Mouse (Mus musculus) adrenal gland, postnatal 25 days (tissue): Measurements from ENCODE around the gene Irf2bpl. TPM values are rescaled to one million over a fixed set of nuclear protein-coding genes. Genes with fewer than 3 reads are reported as not detected.

Experiments
- DNase-seq: peaks from one replicate; pipeline ENCODE4 v3.0.0; 2021; ENCODE audit warnings: mixed read lengths
- total RNA-seq: library from RNA; stranded (reverse); gene quantifications from 2 replicates; pipeline ENCODE4 v1.2.3, GENCODE M21; 2021

Irf2bpl gene
- total RNA-seq, 1 experiment from 2014 or later: 74.6 TPM

DNA sequence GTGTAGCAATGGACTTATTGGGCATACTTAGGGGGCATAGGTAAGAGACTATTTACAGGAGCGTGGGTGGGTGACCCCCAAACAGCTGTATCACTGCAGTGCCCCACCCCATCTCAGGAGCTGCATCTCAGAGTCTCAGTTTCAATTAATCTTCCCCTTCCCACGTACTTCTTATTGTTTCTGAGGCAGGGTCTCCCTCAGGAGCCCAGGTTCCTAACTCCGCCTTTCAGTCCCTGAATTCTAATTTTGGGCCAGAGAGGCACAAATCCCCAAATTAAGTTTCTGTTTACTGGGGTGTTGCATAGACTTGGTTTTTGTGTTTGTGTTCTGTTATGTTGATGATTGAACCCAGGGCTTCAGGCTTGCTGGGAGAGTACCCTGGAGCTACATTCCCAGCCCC, 13.8 kb upstream of the Irf2bpl start:
- DNase-seq: no peak

GRCm38 (mm10) chr12:86897769-86898273, 13.2 kb upstream of the Irf2bpl start:
- DNase-seq: no peak

- DNase-seq: peak; percentile 37
Measured at GRCm38 (mm10) chr12:86896921-86897512, 12.4 kb upstream of the Irf2bpl start.

- DNase-seq: no peak
Measured at GRCm38 (mm10) chr12:86896441-86896890, 11.9 kb upstream of the Irf2bpl start.

DNA sequence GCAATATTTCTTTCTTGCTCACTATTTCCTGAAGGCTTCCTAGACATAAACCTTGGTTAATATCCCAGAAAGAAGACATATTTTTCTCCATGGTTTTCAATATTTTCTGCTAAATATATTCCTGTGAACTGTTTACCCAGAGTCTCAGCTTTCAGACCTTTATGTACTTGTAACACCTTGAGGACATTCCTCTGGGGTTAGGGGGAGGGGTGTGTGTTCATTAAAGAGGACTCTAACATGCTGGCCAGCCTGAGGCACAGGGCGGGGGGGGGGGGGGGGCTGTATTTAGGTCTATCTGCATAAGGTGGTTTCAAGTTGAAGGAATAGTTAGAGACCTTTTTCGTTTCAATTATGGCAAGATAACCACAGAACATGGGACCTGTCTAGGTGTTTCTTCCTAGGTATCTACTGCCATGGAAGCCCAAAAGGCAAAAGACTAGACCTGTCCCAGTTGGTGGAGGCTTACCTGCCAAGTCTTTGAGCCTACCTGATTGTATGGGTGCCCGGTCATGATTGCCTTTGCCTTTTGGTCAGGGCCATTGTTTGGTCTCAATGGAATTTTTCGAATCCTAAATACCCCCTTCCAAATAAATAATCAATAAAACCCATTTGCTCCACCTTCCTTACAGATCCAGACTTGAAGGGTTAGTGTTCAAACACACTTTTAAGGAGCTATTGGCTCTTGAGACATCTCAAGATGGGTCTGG, 11.3 kb upstream of the Irf2bpl start:
- no peak for DNase-seq

GRCm38 (mm10) chr12:86894841-86895428, 10.3 kb upstream of the Irf2bpl start:
- peak; percentile 30 for DNase-seq

DNA sequence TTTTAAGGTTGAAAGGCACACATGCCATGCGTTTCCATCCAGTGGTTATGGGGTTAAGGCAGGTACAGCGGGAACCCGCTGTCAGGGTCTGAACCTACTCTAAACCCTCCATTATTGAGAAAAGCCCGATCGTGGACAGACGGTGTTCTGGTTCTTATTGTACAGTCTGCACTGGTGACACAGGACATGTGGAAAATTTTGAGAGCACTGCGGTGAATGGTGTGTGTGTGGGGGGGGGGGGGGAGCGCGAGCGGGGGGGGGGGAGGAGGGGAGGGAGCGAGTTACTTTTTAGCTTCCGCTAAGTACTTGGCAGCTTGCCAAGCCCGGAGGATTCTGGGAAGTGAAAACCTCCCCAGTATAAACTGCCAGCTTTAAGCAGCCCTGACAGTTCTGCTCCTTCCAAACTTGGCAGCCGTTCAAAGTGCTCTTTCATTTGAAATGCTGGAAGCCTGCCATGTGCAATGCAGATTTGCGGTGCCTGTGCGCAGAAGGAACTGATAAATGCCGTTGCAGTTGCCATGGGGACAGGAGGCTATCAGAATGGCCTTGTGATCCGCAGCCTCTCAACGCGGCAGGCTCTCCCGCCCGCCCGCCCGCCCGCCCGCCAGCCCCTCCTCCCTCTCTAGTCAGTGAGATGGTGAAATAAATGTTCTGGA, 9.7 kb upstream of the Irf2bpl start:
- peak; percentile 97 for DNase-seq

DNA sequence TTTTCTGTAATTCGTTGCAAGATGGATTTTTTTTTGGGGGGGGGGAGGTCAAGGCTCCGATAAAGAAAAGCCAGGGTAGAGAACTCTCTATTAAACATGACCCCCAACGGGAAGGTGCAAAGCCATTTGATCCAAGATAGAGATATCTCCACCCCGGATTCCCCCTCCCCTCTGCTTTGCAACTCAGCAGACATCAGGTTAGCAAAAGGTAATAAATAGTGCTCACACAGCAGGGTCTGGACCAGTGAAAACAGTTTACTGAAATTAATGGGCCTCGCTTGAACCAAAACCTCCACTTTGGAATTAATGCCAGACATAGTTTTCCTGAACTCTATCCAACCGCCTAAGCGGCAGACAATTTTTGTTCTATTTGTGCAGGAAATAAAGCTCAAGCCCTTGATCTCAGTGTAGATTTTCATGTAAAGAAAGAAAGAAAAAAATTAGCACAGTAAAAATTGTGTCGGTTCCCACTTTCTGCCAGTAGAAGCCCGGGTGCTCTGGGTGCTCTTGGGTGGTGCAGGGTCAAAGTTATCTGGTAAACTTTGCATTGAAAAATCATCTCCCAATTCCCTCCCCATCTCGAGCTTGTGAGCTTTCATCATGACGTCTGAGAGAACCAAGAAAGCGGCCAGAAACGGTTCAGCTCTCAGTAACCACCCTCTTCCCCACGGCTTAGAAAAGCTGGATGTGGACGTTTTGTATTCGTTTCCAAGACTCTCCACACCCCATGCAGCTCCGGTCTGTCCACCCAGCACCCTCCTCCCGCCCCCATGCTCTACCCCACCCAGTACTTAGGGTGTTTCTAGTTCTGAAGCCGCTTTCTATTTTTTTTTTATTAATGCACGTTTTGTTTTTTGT, 9.0 kb upstream of the Irf2bpl start:
- peak; percentile 21 for DNase-seq

DNA sequence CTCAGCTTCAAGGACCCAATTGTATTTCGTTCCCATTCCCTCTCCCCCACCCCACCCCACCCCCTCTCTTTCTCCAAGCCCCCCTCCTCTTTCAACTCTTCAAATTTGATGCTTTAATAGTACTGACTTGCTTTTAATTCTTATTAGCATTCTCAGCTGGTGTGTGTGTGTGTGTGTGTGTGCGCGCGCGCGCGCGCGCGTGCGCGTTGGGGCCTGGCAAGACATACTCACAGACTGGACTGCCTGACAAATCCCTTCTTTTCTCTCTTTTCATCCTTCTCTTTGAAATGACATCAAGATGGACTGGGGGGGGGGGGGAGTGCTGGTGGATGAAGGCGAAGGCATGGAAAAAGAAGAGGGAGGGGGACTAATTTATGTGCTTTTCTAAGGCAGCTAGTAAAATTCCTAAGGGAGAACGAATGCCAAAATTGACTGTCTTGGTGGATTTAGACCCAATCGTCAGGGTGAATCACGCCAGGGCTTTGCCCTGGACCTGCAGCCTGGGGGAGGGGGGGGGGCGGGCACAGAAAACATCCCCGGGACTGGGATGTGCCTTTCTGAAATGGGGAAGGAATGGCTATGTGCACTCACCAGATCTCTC, 8.2 kb upstream of the Irf2bpl start:
- DNase-seq: peak; percentile 34

DNA sequence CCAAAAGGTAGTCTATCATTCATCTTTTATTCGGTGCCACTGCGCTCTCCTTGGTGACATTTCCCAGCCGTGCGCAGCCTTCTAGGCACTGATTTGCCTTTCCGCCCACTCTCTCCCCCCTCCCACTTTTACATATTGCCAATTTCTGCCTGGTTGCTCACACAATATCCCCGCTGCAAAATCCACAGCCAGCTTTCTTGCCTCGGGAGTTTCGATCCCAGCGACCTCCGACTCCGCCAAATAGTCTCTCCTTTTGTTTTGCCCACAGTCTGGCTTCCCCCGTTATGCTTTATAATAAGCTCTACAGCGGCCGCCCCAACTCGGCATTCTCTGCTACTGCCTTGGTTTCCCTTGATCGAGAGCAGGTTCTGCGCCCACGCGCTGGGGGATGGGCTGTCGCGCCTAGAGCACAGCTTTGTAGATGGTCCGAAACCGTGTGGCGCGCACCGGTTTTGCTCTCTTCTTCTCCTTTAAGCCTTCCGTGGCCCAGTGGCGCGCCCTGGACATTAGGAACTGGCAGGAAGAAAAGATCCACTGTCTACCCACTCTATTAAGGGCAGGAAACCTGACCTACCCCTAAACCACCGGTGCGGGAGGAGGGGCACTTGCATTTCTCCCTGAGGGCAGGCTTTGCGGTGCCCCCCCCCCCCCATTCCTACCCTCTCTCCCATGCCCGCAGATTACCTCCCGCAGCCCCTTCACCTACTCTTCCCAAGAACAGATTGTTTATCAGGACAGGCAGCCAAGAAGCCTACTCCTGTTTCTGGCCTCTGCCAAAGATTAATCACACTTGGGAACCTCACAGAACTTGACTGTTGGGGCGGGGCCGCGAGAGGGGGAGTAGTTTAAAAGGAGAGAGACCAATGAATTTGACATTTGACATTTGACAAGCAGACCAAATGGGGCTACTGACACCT, 7.4 kb upstream of the Irf2bpl start:
- DNase-seq: peak; percentile 84

DNA sequence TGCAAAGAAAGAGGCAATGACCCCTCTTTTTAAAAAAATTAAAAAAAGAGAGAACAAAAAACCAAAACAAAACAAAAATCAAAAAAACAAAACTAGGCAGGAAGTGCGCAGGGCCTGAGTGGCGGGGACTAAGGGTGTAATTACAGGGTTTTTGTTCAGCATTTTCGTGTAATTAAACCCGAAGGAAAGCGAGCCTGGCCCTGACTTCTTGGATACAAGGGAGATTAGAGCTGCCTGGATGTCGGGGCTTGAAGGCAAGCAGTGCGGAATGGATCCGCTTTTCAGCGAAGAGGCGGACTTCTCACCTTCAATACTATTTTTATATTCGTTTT, 6.8 kb upstream of the Irf2bpl start:
- no peak for DNase-seq

DNA sequence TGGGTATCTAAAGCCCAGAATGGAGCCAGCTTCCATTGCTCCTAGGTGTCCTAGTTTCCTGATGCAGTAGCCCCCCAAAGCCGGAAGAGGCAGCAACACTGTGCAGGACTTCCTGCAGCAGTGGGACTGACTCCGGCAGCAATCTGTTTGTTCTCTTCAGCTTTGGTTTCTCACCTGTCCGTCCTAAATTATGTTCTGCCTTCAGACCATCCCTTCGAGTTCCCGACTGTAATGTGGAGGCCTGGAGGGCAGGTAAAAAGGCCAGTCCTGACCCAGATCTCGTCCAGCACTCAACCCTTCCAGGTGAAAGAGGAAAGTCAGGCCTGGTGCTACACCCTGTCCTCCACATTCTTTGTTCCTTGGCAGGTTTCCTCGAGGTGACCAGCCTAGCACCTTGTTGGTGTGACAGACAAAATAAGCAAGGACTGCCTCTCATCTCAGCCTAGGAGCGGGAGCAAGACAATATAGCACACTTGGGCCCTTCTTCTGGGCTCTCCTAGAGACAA, 6.3 kb upstream of the Irf2bpl start:
- no peak for DNase-seq

- no peak for DNase-seq
Measured at GRCm38 (mm10) chr12:86890091-86890720, 5.6 kb upstream of the Irf2bpl start.

GRCm38 (mm10) chr12:86889103-86889644, 4.6 kb upstream of the Irf2bpl start:
- no peak for DNase-seq

GRCm38 (mm10) chr12:86888130-86889069, 3.8 kb upstream of the Irf2bpl start:
- DNase-seq: peak; percentile 85

- DNase-seq: no peak
Measured at GRCm38 (mm10) chr12:86887381-86888129, 3.0 kb upstream of the Irf2bpl start.

- no peak for DNase-seq
Measured at GRCm38 (mm10) chr12:86886446-86886965, 1.9 kb upstream of the Irf2bpl start.
